Mouse (Mus musculus) liver, embryonic 15.5 days (tissue): Measurements from ENCODE around the gene Tcf7l2. TPM values are rescaled to one million over a fixed set of nuclear protein-coding genes. Genes with fewer than 3 reads are reported as not detected.
A peak's percentile ranks its signal among the peaks of the same experiment; 100 is the strongest.

Experiments
- ATAC-seq: fragments of 200-750 bp; cut with Nextera tagmentation; 2 replicates; pipeline ENCODE4 v1.8.0; 2017; ENCODE audit warnings: moderate number of reproducible peaks, mild to moderate bottlenecking, moderate library complexity; ENCODE audit not compliant: insufficient read depth
- H3K27ac ChIP-seq: fragments of 300-500 bp; sonication (generic); replicated peaks from 2 replicates; pipeline ENCODE4 v1.5.1; 2015; ENCODE audit warnings: mild to moderate bottlenecking, inconsistent platforms
- H3K27me3 ChIP-seq: fragments of 300-500 bp; sonication (generic); 2 replicates; pipeline ENCODE4 v1.6.1; 2015; ENCODE audit warnings: mild to moderate bottlenecking, inconsistent platforms
- H3K36me3 ChIP-seq: fragments of 300-500 bp; sonication (generic); replicated peaks from 2 replicates; pipeline ENCODE4 v1.6.1; 2015; ENCODE audit warnings: moderate library complexity, mild to moderate bottlenecking, inconsistent platforms
- H3K4me1 ChIP-seq: fragments of 300-500 bp; sonication (generic); replicated peaks from 2 replicates; pipeline ENCODE4 v1.6.1; 2015; ENCODE audit warnings: inconsistent platforms
- H3K4me2 ChIP-seq: fragments of 300-500 bp; sonication (generic); 2 replicates; pipeline ENCODE4 v1.6.1; 2015; ENCODE audit warnings: moderate library complexity, mild to moderate bottlenecking, inconsistent platforms
- H3K4me3 ChIP-seq: fragments of 300-500 bp; sonication (generic); replicated peaks from 2 replicates; pipeline ENCODE4 v1.5.1; 2015; ENCODE audit warnings: mild to moderate bottlenecking, inconsistent platforms
- H3K9ac ChIP-seq: fragments of 300-500 bp; sonication (generic); 2 replicates; pipeline ENCODE4 v1.6.1; 2015; ENCODE audit warnings: moderate library complexity, mild to moderate bottlenecking, inconsistent platforms
- H3K9me3 ChIP-seq: fragments of 300-500 bp; sonication (generic); replicated peaks from 2 replicates; pipeline ENCODE4 v1.6.1; 2016; ENCODE audit warnings: inconsistent platforms
- WGBS: fragments of 180-500 bp; shearing (Covaris S2); methylation state at CpG from one replicate; pipeline ENCODE4 v1.1.7; 2015; ENCODE audit warnings: mixed read lengths; ENCODE audit not compliant: insufficient replicate concordance; 5-methylcytosine and 5-hydroxymethylcytosine counted together
- polyA plus RNA-seq: library from polyadenylated mRNA; unstranded; fragments of >200 nt; fragmentation: Nextera tagmentation; extraction: Ambion mirVana; gene quantifications from 2 replicates; pipeline ENCODE4 v1.2.1, GENCODE M21; 2015

Tcf7l2 gene
- polyA plus RNA-seq, 1 experiment from 2014 or later: 19.3 TPM

- Histone ChIP-seq H3K36me3 (no peaks in the 10 kb centered on the region), H3K9me3 (no peaks in the 10 kb centered on the region), H3K27ac (no peak overlapping the region), H3K27me3 (peaks cover 89% of the 10 kb centered on the region), H3K4me3 (no peak overlapping the region), H3K4me2 (peak overlapping the region; percentile 68), H3K4me1 (peaks cover 25% of the 10 kb centered on the region), H3K9ac (no peak overlapping the region)
- WGBS: 42% methylated on average over 9 of the region's 9 CpGs
- no peak for ATAC-seq
These were observed 3.6 kb downstream of the Tcf7l2 start for GRCm38 (mm10) chr19:55745192-55745578.

- ATAC-seq: no peak
- H3K27me3 ChIP-seq: peaks cover 81% of the 10 kb centered on the region
- H3K27ac ChIP-seq: no peak overlapping the region
- H3K9ac ChIP-seq: no peak overlapping the region
- WGBS: 47% methylated on average over 5 of the region's 5 CpGs
- peaks cover 18% of the 10 kb centered on the region for H3K4me1 ChIP-seq
- no peaks in the 10 kb centered on the region for H3K9me3 ChIP-seq
- H3K4me2 ChIP-seq: no peak overlapping the region
- no peak overlapping the region for H3K4me3 ChIP-seq
- no peaks in the 10 kb centered on the region for H3K36me3 ChIP-seq
These were observed 4.6 kb downstream of the Tcf7l2 start for GRCm38 (mm10) chr19:55746241-55746640.

GRCm38 (mm10) chr19:55747237-55747925 is 5.8 kb downstream of the Tcf7l2 start:
- ATAC-seq: no peak
- no peak overlapping the region for H3K9ac ChIP-seq
- peaks cover 16% of the 10 kb centered on the region; the same call in 1 of the 2 replicates for H3K4me1 ChIP-seq
- H3K27me3 ChIP-seq: peaks cover 69% of the 10 kb centered on the region
- no peaks in the 10 kb centered on the region for H3K9me3 ChIP-seq
- no peak overlapping the region for H3K27ac ChIP-seq
- no peaks in the 10 kb centered on the region for H3K36me3 ChIP-seq
- no peak overlapping the region for H3K4me2 ChIP-seq
- WGBS: 14% methylated on average over 13 of the region's 13 CpGs
- no peak overlapping the region for H3K4me3 ChIP-seq

- Histone ChIP-seq H3K9me3 (no peaks in the 10 kb centered on the region), H3K9ac (no peak overlapping the region), H3K4me1 (peaks cover 16% of the 10 kb centered on the region; the same call in 1 of the 2 replicates), H3K36me3 (no peaks in the 10 kb centered on the region), H3K27ac (no peak overlapping the region), H3K27me3 (peaks cover 64% of the 10 kb centered on the region), H3K4me2 (no peak overlapping the region), H3K4me3 (no peak overlapping the region)
- 46% methylated on average over 6 of the region's 6 CpGs for WGBS
- no peak for ATAC-seq
These were observed 6.3 kb downstream of the Tcf7l2 start for GRCm38 (mm10) chr19:55747926-55748291.

- Histone ChIP-seq H3K36me3 (no peaks in the 10 kb centered on the region), H3K9me3 (no peaks in the 10 kb centered on the region), H3K4me1 (peaks cover 16% of the 10 kb centered on the region; the same call in 1 of the 2 replicates), H3K27me3 (peaks cover 55% of the 10 kb centered on the region), H3K4me3 (no peak overlapping the region), H3K27ac (no peak overlapping the region), H3K4me2 (no peak overlapping the region), H3K9ac (no peak overlapping the region)
- WGBS: 33% methylated on average over 6 of the region's 6 CpGs
- no peak for ATAC-seq
These were observed 7.2 kb downstream of the Tcf7l2 start for GRCm38 (mm10) chr19:55748801-55749200.

- H3K4me3 ChIP-seq: no peak overlapping the region
- ATAC-seq: no peak
- H3K4me2 ChIP-seq: no peak overlapping the region
- 60% methylated on average over 7 of the region's 7 CpGs for WGBS
- H3K9me3 ChIP-seq: no peaks in the 10 kb centered on the region
- no peak overlapping the region for H3K9ac ChIP-seq
- no peak overlapping the region for H3K27ac ChIP-seq
- H3K4me1 ChIP-seq: peaks cover 16% of the 10 kb centered on the region; the same call in 1 of the 2 replicates
- H3K36me3 ChIP-seq: no peaks in the 10 kb centered on the region
- H3K27me3 ChIP-seq: peaks cover 48% of the 10 kb centered on the region
These were observed 7.9 kb downstream of the Tcf7l2 start for GRCm38 (mm10) chr19:55749532-55749931.

- Histone ChIP-seq H3K27ac (no peak overlapping the region), H3K4me3 (no peak overlapping the region), H3K27me3 (peaks cover 43% of the 10 kb centered on the region), H3K4me1 (peaks cover 16% of the 10 kb centered on the region; the same call in 1 of the 2 replicates), H3K36me3 (no peaks in the 10 kb centered on the region), H3K9ac (no peak overlapping the region), H3K9me3 (no peaks in the 10 kb centered on the region), H3K4me2 (no peak overlapping the region)
- ATAC-seq: no peak
- WGBS: 61% methylated on average over 13 of the region's 13 CpGs
These were observed 8.4 kb downstream of the Tcf7l2 start for GRCm38 (mm10) chr19:55750048-55750447.

- Histone ChIP-seq H3K4me2 (no peak overlapping the region), H3K4me3 (no peak overlapping the region), H3K9me3 (no peaks in the 10 kb centered on the region), H3K4me1 (peaks cover 13% of the 10 kb centered on the region; the same call in 1 of the 2 replicates), H3K36me3 (no peaks in the 10 kb centered on the region), H3K9ac (no peak overlapping the region), H3K27ac (no peak overlapping the region), H3K27me3 (peaks cover 39% of the 10 kb centered on the region)
- ATAC-seq: no peak
- WGBS: 56% methylated on average over 7 of the region's 7 CpGs
These were observed 8.8 kb downstream of the Tcf7l2 start for GRCm38 (mm10) chr19:55750465-55750864.

- H3K27ac ChIP-seq: no peak overlapping the region
- H3K4me1 ChIP-seq: peaks cover 11% of the 10 kb centered on the region; the same call in 1 of the 2 replicates
- H3K36me3 ChIP-seq: no peaks in the 10 kb centered on the region
- WGBS: 61% methylated on average over 8 of the region's 8 CpGs
- ATAC-seq: no peak
- H3K9ac ChIP-seq: no peak overlapping the region
- no peaks in the 10 kb centered on the region for H3K9me3 ChIP-seq
- H3K4me3 ChIP-seq: no peak overlapping the region
- H3K27me3 ChIP-seq: peaks cover 15% of the 10 kb centered on the region
- no peak overlapping the region for H3K4me2 ChIP-seq
These were observed 11.2 kb downstream of the Tcf7l2 start for GRCm38 (mm10) chr19:55752861-55753260.

GRCm38 (mm10) chr19:55754303-55754702 is 12.7 kb downstream of the Tcf7l2 start:
- Histone ChIP-seq H3K4me1 (peaks cover 7% of the 10 kb centered on the region; the same call in 1 of the 2 replicates), H3K9me3 (no peaks in the 10 kb centered on the region), H3K36me3 (no peaks in the 10 kb centered on the region), H3K4me3 (no peak overlapping the region), H3K27me3 (peaks cover 3% of the 10 kb centered on the region; the same call in 1 of the 2 replicates), H3K27ac (no peak overlapping the region), H3K9ac (no peak overlapping the region), H3K4me2 (no peak overlapping the region)
- 52% methylated on average over 7 of the region's 7 CpGs for WGBS
- no peak for ATAC-seq

- H3K4me2 ChIP-seq: no peak overlapping the region
- 67% methylated on average over 9 of the region's 9 CpGs for WGBS
- no peaks in the 10 kb centered on the region for H3K36me3 ChIP-seq
- no peak overlapping the region for H3K4me3 ChIP-seq
- H3K4me1 ChIP-seq: peaks cover 7% of the 10 kb centered on the region; the same call in 1 of the 2 replicates
- no peaks in the 10 kb centered on the region for H3K9me3 ChIP-seq
- no peak overlapping the region for H3K9ac ChIP-seq
- no peaks in the 10 kb centered on the region; the same call in 1 of the 2 replicates for H3K27me3 ChIP-seq
- ATAC-seq: no peak
- H3K27ac ChIP-seq: no peak overlapping the region
These were observed 13.8 kb downstream of the Tcf7l2 start for GRCm38 (mm10) chr19:55755462-55755861.
